Mouse (Mus musculus) heart, adult 11 months (tissue): ENCODE measurements around the gene Lpar1.

Experiments used
- DNase-seq: peaks from one replicate; pipeline ENCODE4 v3.0.0; 2022

The Lpar1 gene

GRCm38 (mm10) chr4:58553631-58554358 is at the start of gene Lpar1:
TSS of gene Lpar1 (minus strand) at chr4:58553898.
- peak; percentile 94 for DNase-seq

GRCm38 (mm10) chr4:58585942-58586341 is 32.2 kb upstream of the Lpar1 start:
- DNase-seq = no peak

- DNase-seq = no peak
Observed at GRCm38 (mm10) chr4:58581191-58581590, 27.5 kb upstream of the Lpar1 start.

GRCm38 (mm10) chr4:58580516-58580915 is 26.8 kb upstream of the Lpar1 start:
- no peak for DNase-seq

GRCm38 (mm10) chr4:58580098-58580497 is 26.4 kb upstream of the Lpar1 start:
- no peak for DNase-seq

GRCm38 (mm10) chr4:58578488-58578887 is 24.8 kb upstream of the Lpar1 start:
- DNase-seq = peak; percentile 97

- peak; percentile 87 for DNase-seq
Observed at GRCm38 (mm10) chr4:58577382-58578048, 23.8 kb upstream of the Lpar1 start.

GRCm38 (mm10) chr4:58575831-58576230 is 22.1 kb upstream of the Lpar1 start:
- DNase-seq = peak; percentile 97

GRCm38 (mm10) chr4:58574024-58574423 is 20.3 kb upstream of the Lpar1 start:
- DNase-seq = peak; percentile 5

- DNase-seq = peak; percentile 72
Observed at GRCm38 (mm10) chr4:58572446-58572845, 18.7 kb upstream of the Lpar1 start.

GRCm38 (mm10) chr4:58571661-58572060 is 18.0 kb upstream of the Lpar1 start:
- DNase-seq = no peak

GRCm38 (mm10) chr4:58571232-58571631 is 17.5 kb upstream of the Lpar1 start:
- DNase-seq = no peak

GRCm38 (mm10) chr4:58568486-58568885 is 14.8 kb upstream of the Lpar1 start:
- peak; percentile 96 for DNase-seq

- peak; percentile 55 for DNase-seq
Observed at GRCm38 (mm10) chr4:58562776-58563175, 9.1 kb upstream of the Lpar1 start.

GRCm38 (mm10) chr4:58557001-58557400 is 3.3 kb upstream of the Lpar1 start:
- DNase-seq = peak; percentile 78

GRCm38 (mm10) chr4:58554359-58554838 is 701 bp upstream of the Lpar1 start:
- peak; percentile 85 for DNase-seq

GRCm38 (mm10) chr4:58552731-58553630 is 717 bp downstream of the Lpar1 start:
- peak; percentile 99 for DNase-seq

- DNase-seq = no peak
Observed at GRCm38 (mm10) chr4:58552229-58552628, 1.5 kb downstream of the Lpar1 start.

GRCm38 (mm10) chr4:58551820-58552219 is 1.9 kb downstream of the Lpar1 start:
- DNase-seq = peak; percentile 96

GRCm38 (mm10) chr4:58547725-58548124 is 6.0 kb downstream of the Lpar1 start:
- DNase-seq = peak; percentile 86

- peak; percentile 78 for DNase-seq
Observed at GRCm38 (mm10) chr4:58547273-58547565, 6.5 kb downstream of the Lpar1 start.

- peak; percentile 91 for DNase-seq
Observed at GRCm38 (mm10) chr4:58546441-58547272, 7.0 kb downstream of the Lpar1 start.
